Mouse (Mus musculus) ES-E14 (cell line): ENCODE data around the gene Reep3. TPM values are rescaled to one million over a fixed set of nuclear protein-coding genes. Genes with fewer than 3 reads are reported as not detected.

Experiments used
- DNase-seq: peaks from one replicate; pipeline ENCODE4 v3.0.0-alpha.2; 2013; ENCODE audit warnings: low read depth, low spot score
- H3K27ac ChIP-seq: 2 replicates; pipeline ENCODE4 v1.5.1; 2012; ENCODE audit warnings: low read depth, mild to moderate bottlenecking, low read length, moderate library complexity, mixed read lengths; ENCODE audit not compliant: poor library complexity, insufficient read depth, severe bottlenecking
- H3K36me3 ChIP-seq: 2 replicates; pipeline ENCODE4 v1.6.1; 2012; ENCODE audit warnings: mild to moderate bottlenecking, low read length, moderate library complexity, mixed read lengths; ENCODE audit not compliant: control insufficient read depth, poor library complexity, insufficient read depth, severe bottlenecking
- H3K4me1 ChIP-seq, 2 experiments: fragments of 150-350 bp in 1 of 2; sonication (generic) in 1 of 2; 2 replicates each; pipeline ENCODE4 v1.6.1; 2012; ENCODE audit warnings: low read length in 2 of 2, mild to moderate bottlenecking in 1 of 2, mixed read lengths in 1 of 2; ENCODE audit not compliant: control insufficient read depth in 2 of 2, insufficient read depth in 2 of 2, poor library complexity in 1 of 2
- H3K4me3 ChIP-seq, 2 experiments: fragments of 150-350 bp in 1 of 2; sonication (generic) in 1 of 2; 2 replicates each; pipeline ENCODE4 v1.5.1; 2012; ENCODE audit warnings: low read length in 2 of 2, low read depth in 1 of 2, mild to moderate bottlenecking in 1 of 2, mixed read lengths in 1 of 2; ENCODE audit not compliant: insufficient read depth in 1 of 2, poor library complexity in 1 of 2, severe bottlenecking in 1 of 2
- H3K9ac ChIP-seq: 2 replicates; pipeline ENCODE4 v1.6.1; 2012; ENCODE audit warnings: low read depth, mild to moderate bottlenecking, low read length, mixed read lengths; ENCODE audit not compliant: poor library complexity, insufficient read depth, severe bottlenecking
- H3K9me3 ChIP-seq: fragments of 150-350 bp; sonication (generic); 2 replicates; pipeline ENCODE4 v1.6.1; 2012; ENCODE audit warnings: low read depth, mild to moderate bottlenecking, low read length; ENCODE audit not compliant: control insufficient read depth, insufficient read depth
- CHD2 ChIP-seq: IDR thresholded peaks from 2 replicates; pipeline ENCODE4 v1.6.1; 2014; ENCODE audit warnings: mild to moderate bottlenecking, low read depth, low read length, inconsistent platforms
- HCFC1 ChIP-seq: IDR thresholded peaks from 2 replicates; pipeline ENCODE4 v1.6.1; 2012; ENCODE audit warnings: low read length, inconsistent platforms, borderline replicate concordance; ENCODE audit not compliant: insufficient read depth
- MAFK ChIP-seq: IDR thresholded peaks from 2 replicates; pipeline ENCODE4 v1.6.1; 2014; ENCODE audit warnings: mild to moderate bottlenecking, low read depth, low read length, inconsistent platforms; ENCODE audit not compliant: insufficient read depth
- ZC3H11A ChIP-seq: IDR thresholded peaks from 2 replicates; pipeline ENCODE4 v1.6.1; 2012; ENCODE audit warnings: low read depth, mild to moderate bottlenecking, inconsistent platforms, low read length, borderline replicate concordance
- ZNF384 ChIP-seq: IDR thresholded peaks from 2 replicates; pipeline ENCODE4 v1.6.1; 2012; ENCODE audit warnings: low read depth, low read length, inconsistent platforms
- in situ Hi-C, 2 experiments: fragments of 600-800 bp; cut with MboI; formaldehyde crosslinking; loops; one replicate each; pipeline ENCODE4 v1.15.1; 2025; ENCODE audit warnings: low sequenced_read_pairs in 2 of 2, inconsistent platforms in 1 of 2; ENCODE audit not compliant: unreplicated experiment in 2 of 2
- total RNA-seq: library from RNA; depleted of rRNA; stranded (reverse); fragments of 300-350 nt; gene quantifications from 2 replicates; pipeline ENCODE4 v1.2.3, GENCODE M21; 2012

Reep3 gene
- total RNA-seq, 1 experiment = 18.2 TPM

GRCm38 (mm10) chr10:67104543-67104942, 7.8 kb upstream of the Reep3 start:
- TF ChIP-seq CHD2 = no peak
- no peak for TF ChIP-seq HCFC1
- TF ChIP-seq ZNF384 = no peak
- no peak for TF ChIP-seq MAFK
- no peak for TF ChIP-seq ZC3H11A
- Histone ChIP-seq H3K4me1 (peaks cover 21 to 52% of the 10 kb centered on the region in 2 experiments), H3K36me3 (peaks cover 25% of the 10 kb centered on the region; the same call in 1 of the 2 replicates), H3K4me3 (no peak overlapping the region), H3K9me3 (no peaks in the 10 kb centered on the region), H3K27ac (no peak overlapping the region), H3K9ac (no peak overlapping the region; the same call in 1 of the 2 replicates)
- in situ Hi-C loops = no loop called here
- no peak for DNase-seq

- in situ Hi-C loops = no loop called here
- Histone ChIP-seq H3K36me3 (peaks cover 15% of the 10 kb centered on the region; the same call in 1 of the 2 replicates), H3K4me1 (peaks cover 22 to 39% of the 10 kb centered on the region in 2 experiments), H3K27ac (peak overlapping the region; percentile 95), H3K9me3 (no peaks in the 10 kb centered on the region), H3K9ac (peak overlapping the region; percentile 57), H3K4me3 (peak overlapping the region; percentile 26 to 66; a peak in 3 of 4 replicates)
- DNase-seq = no peak
- TF ChIP-seq MAFK = no peak
- 0 out of 2 replicates have a peak, but pooled peaks have one; percentile 8 for TF ChIP-seq CHD2
These were observed 4.1 kb upstream of the Reep3 start for GRCm38 (mm10) chr10:67100831-67101251.

- Histone ChIP-seq H3K9me3 (no peaks in the 10 kb centered on the region), H3K36me3 (peaks cover 15% of the 10 kb centered on the region; the same call in 1 of the 2 replicates), H3K9ac (peak overlapping the region; percentile 43; the same call in 1 of the 2 replicates), H3K4me1 (peaks cover 23 to 33% of the 10 kb centered on the region in 2 experiments), H3K27ac (peak overlapping the region; percentile 93), H3K4me3 (peak overlapping the region; percentile 26 to 54; a peak in 3 of 4 replicates)
- in situ Hi-C loops = no loop called here
- TF ChIP-seq ZC3H11A (no peak), ZNF384 (0 out of 2 replicates have a peak, but pooled peaks have one; percentile 0), CHD2 (peak; percentile 73; the same call in 1 of the 2 replicates), HCFC1 (no peak), MAFK (peak; percentile 63)
- DNase-seq = peak; percentile 83
These were observed 3.4 kb upstream of the Reep3 start for GRCm38 (mm10) chr10:67100011-67100661.

GRCm38 (mm10) chr10:67099183-67099929, 2.6 kb upstream of the Reep3 start:
- H3K27ac ChIP-seq = peak overlapping the region; percentile 93
- DNase-seq = no peak
- H3K36me3 ChIP-seq = peaks cover 13% of the 10 kb centered on the region; the same call in 1 of the 2 replicates
- TF ChIP-seq ZC3H11A = no peak
- TF ChIP-seq MAFK = no peak
- TF ChIP-seq HCFC1 = no peak
- TF ChIP-seq CHD2 = no peak
- TF ChIP-seq ZNF384 = no peak
- H3K9ac ChIP-seq = peak overlapping the region; percentile 76
- H3K4me3 ChIP-seq = peak overlapping the region; percentile 88 to 95
- H3K4me1 ChIP-seq = peaks cover 22 to 25% of the 10 kb centered on the region in 2 experiments
- H3K9me3 ChIP-seq = no peaks in the 10 kb centered on the region
- in situ Hi-C loops = loop anchor here (25.0 kb wide), 1 partner anchor 187 kb away; no protein-coding TSS in a partner anchor
